Mouse (Mus musculus): ENCODE measurements around the gene Kdelc1.

The Kdelc1 gene

GRCm38 (mm10) chr1:44118239-44119054 is at the start of gene Kdelc1, which contains the start of gene Bivm:
Gene Kdelc1 (minus strand): TSS chr1:44118808.
Gene Bivm (plus strand): TSS chr1:44118957.
- in situ Hi-C loops (cut with MboI; ENCODE audit: unreplicated experiment in 2 of 2), result loop anchor here in 1 of 2 experiments (5.0 kb wide), 1 partner anchor 39 kb away; no protein-coding TSS in a partner anchor

DNA sequence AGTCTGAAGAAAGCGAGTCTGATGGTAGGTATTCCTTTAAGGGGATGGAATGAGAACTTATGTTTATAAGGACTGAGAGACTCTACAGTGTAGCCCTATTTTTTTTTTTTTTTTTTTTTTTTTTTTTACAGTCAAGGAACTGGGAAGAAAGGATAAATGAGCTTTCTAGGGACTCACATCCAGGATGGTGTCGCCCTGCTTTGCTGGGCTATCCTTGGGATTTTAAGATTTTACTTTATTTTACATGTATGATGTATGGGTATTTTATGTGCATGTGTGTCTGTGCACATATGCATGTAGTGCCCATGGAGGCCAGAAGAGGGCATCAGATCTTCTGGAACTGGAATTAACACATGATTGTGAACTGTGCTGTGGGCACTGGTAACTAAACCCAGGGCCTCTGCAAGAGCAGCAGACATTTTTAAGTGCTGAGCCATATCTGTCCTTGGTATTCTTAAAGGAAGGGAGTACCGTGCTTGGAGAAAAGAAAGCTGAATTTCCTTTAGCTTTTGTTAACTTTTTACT is 49.3 kb upstream of the Kdelc1 start:
- in situ Hi-C loops (cut with MboI; ENCODE audit: unreplicated experiment in 2 of 2), result loop anchor here in 1 of 2 experiments (25.0 kb wide), 1 partner anchor 106 kb away; the partner anchor contains the start of gene Gm8251

DNA sequence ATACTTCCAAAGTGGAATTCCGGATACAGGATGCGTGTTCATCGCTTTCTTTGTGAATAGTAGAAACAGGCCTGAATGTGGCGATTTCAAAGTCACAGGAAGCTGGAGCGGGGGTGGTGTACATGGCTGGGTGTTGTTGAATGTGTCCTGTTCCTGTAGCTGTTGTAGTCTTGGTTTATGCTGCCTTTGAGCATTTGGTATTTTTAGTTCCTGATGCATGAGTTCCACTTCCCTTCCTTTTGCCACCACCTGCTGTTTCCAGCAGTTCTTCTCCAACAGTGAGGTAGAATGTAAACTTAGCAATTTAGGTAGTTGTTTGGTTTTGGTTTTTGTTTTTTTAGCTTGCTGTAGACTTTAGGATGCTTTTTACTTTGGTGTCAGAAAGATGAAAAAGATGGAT is 43.8 kb upstream of the Kdelc1 start:
- in situ Hi-C loops (cut with MboI; ENCODE audit: unreplicated experiment in 2 of 2), result loop anchor here in 1 of 2 experiments (25.0 kb wide), 1 partner anchor 100 kb away; the partner anchor contains the start of gene Gm8251

- in situ Hi-C loops (cut with MboI; ENCODE audit: unreplicated experiment in 2 of 2), result loop anchor here in 1 of 2 experiments (25.0 kb wide), 1 partner anchor 100 kb away; the partner anchor contains the start of gene Gm8251
Measured at GRCm38 (mm10) chr1:44161818-44162217, 43.2 kb upstream of the Kdelc1 start.

- in situ Hi-C loops (cut with MboI; ENCODE audit: unreplicated experiment in 2 of 2), result loop anchor here in 1 of 2 experiments (5.0 to 25.0 kb wide), 2 partner anchors 41 to 96 kb away; partner anchors contain the start of genes Bivm, Gm8251 and Kdelc1
Measured at GRCm38 (mm10) chr1:44158317-44158716, 39.7 kb upstream of the Kdelc1 start.

DNA sequence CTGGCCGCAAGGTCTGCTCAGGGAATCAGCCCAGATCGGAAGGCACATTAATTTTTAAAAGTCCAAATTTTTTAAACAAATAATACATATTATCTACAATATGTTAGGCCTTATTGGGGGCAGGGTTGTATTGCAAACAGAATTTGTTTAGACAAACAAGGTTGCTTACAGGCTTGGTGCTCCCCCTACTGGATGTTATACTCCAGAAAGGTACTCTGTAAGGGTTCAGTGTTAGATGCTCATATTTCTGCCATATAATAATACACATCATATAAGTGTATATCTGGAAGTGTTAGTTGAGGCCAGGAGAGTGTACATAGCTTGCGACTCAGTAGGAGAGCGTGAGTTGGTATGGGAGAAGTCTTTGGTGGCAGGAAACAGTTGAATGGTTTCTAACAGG is 36.7 kb upstream of the Kdelc1 start:
- in situ Hi-C loops (cut with MboI; ENCODE audit: unreplicated experiment in 2 of 2), result loop anchor here in 1 of 2 experiments (5.0 to 25.0 kb wide), 2 partner anchors 38 to 93 kb away; partner anchors contain the start of genes Bivm, Gm8251 and Kdelc1

- in situ Hi-C loops (cut with MboI; ENCODE audit: unreplicated experiment in 2 of 2), result no loop called here
Measured at GRCm38 (mm10) chr1:44148706-44149105, 30.1 kb upstream of the Kdelc1 start.

DNA sequence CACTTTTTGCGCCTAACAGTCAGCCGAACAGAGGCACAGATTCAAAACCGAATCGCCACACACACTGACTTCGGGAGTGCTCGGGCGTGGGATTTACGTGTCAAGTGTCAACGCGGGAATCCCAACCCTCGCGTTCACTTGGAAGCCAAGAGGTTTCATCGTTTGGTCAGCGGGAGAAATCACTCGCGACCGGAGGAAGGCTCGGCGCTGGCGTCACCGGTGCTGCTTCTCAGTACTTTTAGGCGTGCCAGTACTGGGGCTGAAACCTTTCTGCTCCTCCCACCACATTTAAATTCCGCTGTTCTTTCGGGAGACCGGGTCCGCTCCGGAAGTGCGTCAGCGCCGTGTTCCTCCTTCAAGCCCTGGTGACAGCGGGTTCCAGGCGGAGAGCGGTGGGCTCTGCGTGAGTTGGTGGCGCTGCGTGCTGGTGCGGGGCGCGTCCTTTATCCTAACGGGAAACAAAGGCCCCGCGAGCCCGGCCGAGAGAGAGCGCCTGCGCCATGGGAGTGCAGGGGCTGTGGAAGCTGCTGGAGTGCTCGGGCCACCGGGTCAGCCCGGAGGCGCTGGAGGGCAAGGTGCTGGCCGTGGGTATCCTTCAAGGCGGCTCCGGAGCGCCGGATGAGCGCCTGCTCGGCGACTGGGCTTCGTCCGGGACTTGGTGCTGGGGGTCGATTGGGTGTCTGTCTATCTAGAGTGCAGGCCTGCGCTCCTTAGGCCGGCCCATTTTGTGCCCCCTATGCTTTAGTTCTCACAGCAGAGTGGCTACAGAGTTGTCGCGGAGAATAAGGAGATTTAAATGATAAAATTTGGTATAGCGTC is 29.2 kb upstream of the Kdelc1 start, which contains the start of gene Ercc5:
Gene Ercc5, plus strand, starts transcription at position 182 of the 819 bp plus-strand sequence.
- in situ Hi-C loops (cut with MboI; ENCODE audit: unreplicated experiment in 2 of 2), result no loop called here

GRCm38 (mm10) chr1:44142747-44143146 is 24.1 kb upstream of the Kdelc1 start:
- in situ Hi-C loops (cut with MboI; ENCODE audit: unreplicated experiment in 2 of 2), result no loop called here

DNA sequence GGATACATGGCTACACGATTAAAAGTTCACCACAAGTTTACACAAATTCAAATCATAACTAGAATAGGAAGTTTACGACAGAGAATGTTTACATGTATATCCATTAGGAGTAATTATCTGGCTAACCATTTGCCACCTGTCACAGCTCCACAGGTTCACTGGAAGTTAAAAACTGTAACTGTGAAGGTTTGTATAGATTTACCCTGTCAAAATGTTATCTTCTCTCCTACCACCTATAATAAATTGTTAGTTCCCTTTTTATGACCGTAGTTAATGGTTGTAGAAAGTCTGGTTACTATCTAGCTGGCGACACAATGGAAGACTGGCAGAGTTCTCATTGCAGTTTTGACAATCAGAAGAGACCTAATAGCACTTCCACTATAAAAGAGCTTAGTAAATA is 21.6 kb upstream of the Kdelc1 start:
- in situ Hi-C loops (cut with MboI; ENCODE audit: unreplicated experiment in 2 of 2), result no loop called here

- in situ Hi-C loops (cut with MboI; ENCODE audit: unreplicated experiment in 2 of 2), result no loop called here
Measured at GRCm38 (mm10) chr1:44129929-44130581, 11.4 kb upstream of the Kdelc1 start.

DNA sequence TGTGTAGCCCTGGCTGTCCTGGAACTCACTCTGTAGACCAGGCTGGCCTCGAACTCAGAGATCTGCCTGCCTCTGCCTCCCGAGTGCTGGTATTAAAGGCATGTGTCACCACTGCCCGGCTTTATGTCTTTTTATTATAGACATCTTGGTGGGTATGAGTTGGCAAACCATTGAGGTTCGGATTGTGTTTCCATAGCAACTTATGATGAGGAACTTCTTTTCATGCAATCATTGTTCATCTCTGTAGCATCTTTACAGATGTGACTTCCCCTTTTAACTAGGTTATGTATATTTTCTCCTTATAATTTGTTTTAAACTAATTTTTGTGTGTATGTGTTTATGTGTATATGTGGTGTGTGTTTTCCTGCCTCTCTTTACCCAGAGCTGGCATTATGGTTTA is 7.0 kb upstream of the Kdelc1 start:
- in situ Hi-C loops (cut with MboI; ENCODE audit: unreplicated experiment in 2 of 2), result no loop called here

- in situ Hi-C loops (cut with MboI; ENCODE audit: unreplicated experiment in 2 of 2), result no loop called here
Measured at GRCm38 (mm10) chr1:44122256-44122655, 3.6 kb upstream of the Kdelc1 start.

DNA sequence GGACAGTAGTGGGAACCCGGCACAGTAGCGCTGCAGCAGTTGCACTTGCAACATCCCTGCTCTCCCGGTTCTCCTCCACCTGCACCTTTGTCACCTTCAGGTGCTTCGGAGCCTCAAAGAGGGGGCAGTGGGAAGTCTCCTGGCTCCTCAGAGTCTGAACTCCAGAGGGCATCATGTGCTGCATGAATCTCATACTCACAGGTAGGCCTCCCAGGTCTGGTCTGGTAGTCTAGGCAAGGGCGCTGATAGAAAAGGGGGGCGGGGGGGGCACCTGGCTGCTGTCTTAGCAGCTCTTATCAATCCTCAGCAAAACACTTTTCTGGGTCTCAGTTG is 1.4 kb upstream of the Kdelc1 start:
- in situ Hi-C loops (cut with MboI; ENCODE audit: unreplicated experiment in 2 of 2), result no loop called here

DNA sequence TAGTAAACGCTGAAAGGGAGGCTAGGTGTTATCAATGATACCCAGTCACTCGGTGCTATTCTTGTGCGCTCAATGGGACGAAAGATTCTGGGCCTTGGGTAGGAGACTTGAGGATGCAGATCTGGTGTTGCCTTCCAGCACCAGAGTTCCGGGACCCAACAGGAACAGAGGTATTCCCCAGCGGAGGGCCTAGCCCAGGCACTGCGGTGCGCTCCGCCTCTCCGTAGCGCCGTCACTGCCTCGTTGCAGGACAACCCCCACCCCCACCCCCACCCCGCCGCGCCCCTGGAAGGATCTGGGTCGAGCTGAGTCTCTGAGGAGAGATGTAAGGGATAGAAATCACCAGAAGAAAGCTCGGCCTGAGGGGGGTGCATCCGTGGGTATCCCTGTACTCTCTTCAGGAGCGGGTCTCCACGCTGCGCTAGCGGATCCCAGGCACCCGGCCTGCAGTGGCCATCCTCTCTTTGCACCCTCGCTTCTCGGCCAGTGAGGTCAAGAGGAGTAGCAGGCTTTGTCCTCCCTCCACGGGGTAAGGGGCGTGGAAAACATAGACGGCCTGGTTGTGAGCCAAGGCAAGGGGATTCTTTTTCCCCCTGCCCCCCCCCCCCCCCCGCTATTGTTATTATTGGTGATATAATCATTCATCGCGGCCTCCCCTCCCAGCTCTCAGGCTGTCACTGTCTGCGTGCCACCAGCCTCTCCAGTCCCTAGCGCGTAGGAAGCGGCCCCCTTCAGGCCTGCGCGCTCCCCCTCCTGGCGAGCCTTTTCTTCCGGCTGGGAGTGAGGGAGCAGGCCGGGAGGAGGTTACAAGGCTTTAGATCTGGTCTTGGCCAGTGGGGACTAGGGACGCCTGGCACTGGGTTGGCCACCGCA is 829 bp upstream of the Kdelc1 start:
- in situ Hi-C loops (cut with MboI; ENCODE audit: unreplicated experiment in 2 of 2), result loop anchor here in 1 of 2 experiments (5.0 kb wide), 1 partner anchor 38 kb away; no protein-coding TSS in a partner anchor

DNA sequence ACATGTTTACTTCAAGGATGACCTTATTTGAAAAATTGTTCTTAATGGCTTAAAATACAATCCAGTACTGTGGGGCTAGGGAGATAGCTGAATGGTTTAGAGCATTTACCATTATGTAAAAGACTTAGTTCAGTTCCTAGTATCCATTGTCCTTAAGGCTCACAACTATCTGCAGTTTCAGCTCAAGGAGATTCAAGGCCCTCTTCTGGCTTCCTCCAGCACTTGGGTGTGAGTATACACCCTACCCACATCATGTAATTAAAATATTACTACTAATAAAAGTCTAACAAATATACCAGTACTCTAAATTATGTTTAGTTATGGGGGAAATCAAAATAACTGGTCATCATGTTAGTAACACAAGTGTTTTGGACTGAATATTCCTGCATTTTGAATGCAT is 1.0 kb downstream of the Kdelc1 start:
- in situ Hi-C loops (cut with MboI; ENCODE audit: unreplicated experiment in 2 of 2), result loop anchor here in 1 of 2 experiments (5.0 kb wide), 1 partner anchor 40 kb away; no protein-coding TSS in a partner anchor

- in situ Hi-C loops (cut with MboI; ENCODE audit: unreplicated experiment in 2 of 2), result no loop called here
Measured at GRCm38 (mm10) chr1:44102939-44103338, 15.7 kb downstream of the Kdelc1 start.

GRCm38 (mm10) chr1:44102259-44102717 is 16.3 kb downstream of the Kdelc1 start, which contains the start of gene Tex30:
Gene Tex30 (minus strand): TSS chr1:44102441.
- in situ Hi-C loops (cut with MboI; ENCODE audit: unreplicated experiment in 2 of 2), result no loop called here
